Mouse (Mus musculus) effector memory CD4-positive, alpha-beta T cell, adult 7 months (primary cell): ENCODE results near the gene Vmn1r44. TPM values are rescaled to one million over a fixed set of nuclear protein-coding genes. Genes with fewer than 3 reads are reported as not detected.

Experiments used
- polyA plus RNA-seq: library from polyadenylated mRNA; unstranded; fragments of 100-300 nt; shearing (Covaris generic); gene quantifications from one replicate; pipeline ENCODE4 v1.2.1, GENCODE M21; 2017

The Vmn1r44 gene
- not detected for polyA plus RNA-seq

DNA sequence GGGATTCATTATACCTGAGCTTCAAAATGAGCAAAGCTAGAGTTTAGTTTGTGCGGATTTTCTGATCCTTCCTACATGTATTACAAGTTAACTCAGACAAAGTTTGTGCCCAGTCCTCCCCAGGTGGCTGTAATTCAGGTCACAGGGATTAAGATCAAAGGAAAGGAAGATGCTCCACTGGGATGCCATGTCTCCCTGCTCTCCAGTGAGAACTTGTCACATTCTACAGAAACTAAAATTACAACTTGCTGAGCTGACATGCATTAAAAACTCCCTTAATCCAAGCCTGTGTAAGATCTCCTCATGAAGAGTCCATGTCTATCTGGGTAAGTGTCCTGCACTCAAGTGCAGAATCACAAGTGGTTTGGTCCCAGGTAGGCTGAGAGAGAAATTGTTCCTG is at the start of gene Vmn1r44:
Gene Vmn1r44, plus strand, starts transcription at position 301 of the 400 bp plus-strand sequence.

DNA sequence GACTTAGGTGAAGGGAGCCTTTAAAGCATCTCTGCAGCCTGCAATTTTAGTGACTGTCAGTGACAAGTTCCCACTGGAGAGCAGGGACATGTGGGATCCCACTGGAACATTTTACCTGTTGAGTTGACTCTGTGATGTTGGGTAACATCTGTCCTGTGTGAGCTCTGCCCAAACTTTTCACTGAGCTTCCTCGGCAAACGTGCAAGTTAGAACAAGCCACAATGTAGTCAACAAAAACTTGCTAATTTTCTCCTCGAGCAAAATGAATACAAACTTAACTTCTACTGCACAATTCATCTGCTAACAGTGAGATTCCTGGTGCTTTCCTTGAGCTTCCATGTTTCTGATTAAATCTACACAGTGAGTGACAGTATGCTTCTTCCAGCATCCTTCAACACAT is 7.1 kb upstream of the Vmn1r44 start, which contains the start of the genes Vmn1r42 and Vmn1r43:
Gene Vmn1r42, minus strand, starts transcription at position 101 of the 400 bp plus-strand sequence.
Gene Vmn1r43, minus strand, starts transcription at position 101 of the 400 bp plus-strand sequence.

DNA sequence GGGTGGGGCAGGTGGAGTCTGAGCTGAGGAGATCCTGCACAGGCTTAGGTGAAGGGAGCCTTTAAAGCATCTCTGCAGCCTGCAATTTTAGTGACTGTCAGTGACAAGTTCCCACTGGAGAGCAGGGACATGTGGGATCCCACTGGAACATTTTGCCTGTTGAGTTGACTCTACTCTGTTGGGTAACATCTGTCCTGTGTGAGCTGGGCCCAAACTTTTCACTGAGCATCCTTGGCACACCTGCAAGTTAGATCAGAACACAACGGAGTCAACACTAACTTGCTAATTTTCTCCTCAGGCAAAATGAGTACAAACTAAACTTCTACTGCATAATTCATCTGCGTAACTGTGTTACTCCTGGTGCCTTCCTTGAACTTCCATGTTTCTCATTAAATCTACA is 57.0 kb downstream of the Vmn1r44 start, which contains the start of gene Vmn1r45:
Gene Vmn1r45, minus strand, starts transcription at position 101 of the 400 bp plus-strand sequence.

Other genes with a start within 250 kb of the Vmn1r44 start
- 2.4 TPM for gene Txnrd3, start 239.7 kb upstream of the Vmn1r44 start, polyA plus RNA-seq
- not detected for gene Vmn1r40, start 176.1 kb upstream of the Vmn1r44 start, polyA plus RNA-seq
- not detected for gene Vmn1r41, start 142.9 kb upstream of the Vmn1r44 start, polyA plus RNA-seq
- gene Vmn1r42, start 7.2 kb upstream of the Vmn1r44 start, polyA plus RNA-seq = not detected
- gene Vmn1r43, start 7.2 kb upstream of the Vmn1r44 start, polyA plus RNA-seq = not detected
- 0.29 TPM for gene Vmn1r45, start 56.9 kb downstream of the Vmn1r44 start, polyA plus RNA-seq
- 0.13 TPM for gene Vmn1r46, start 85.7 kb downstream of the Vmn1r44 start, polyA plus RNA-seq
- not detected for gene Vmn1r47, start 132.5 kb downstream of the Vmn1r44 start, polyA plus RNA-seq
- gene Vmn1r48, start 153.2 kb downstream of the Vmn1r44 start, polyA plus RNA-seq = not detected
- 0.22 TPM for gene Vmn1r49, start 194.8 kb downstream of the Vmn1r44 start, polyA plus RNA-seq
- not detected for gene Vmn1r50, start 217.8 kb downstream of the Vmn1r44 start, polyA plus RNA-seq
- not detected for gene Vmn1r51, start 238.9 kb downstream of the Vmn1r44 start, polyA plus RNA-seq